Comparison of ENCODE assay signal across 8 mouse cellular contexts in genomic region chr7:35647101-35647698, GRCm38 (mm10). TPM values are rescaled to one million over a fixed set of nuclear protein-coding genes. Genes with fewer than 3 reads are reported as not detected.
DNase-seq lines count a peak whose midpoint lies in the region; ATAC-seq and TF ChIP-seq lines count a peak whose summit lies in the region.

TSS of gene Pdcd5 (minus strand) at chr7:35647521.

- peaks cover 35% of the 10 kb centered on the region for H3K36me3 ChIP-seq in heart, embryonic 12.5 days
- peaks cover 24% of the 10 kb centered on the region for H3K36me3 ChIP-seq in kidney, postnatal 0 days (ENCODE audit: insufficient read depth, low read length)
- H3K36me3 ChIP-seq in liver, embryonic 11.5 days (ENCODE audit: control insufficient read depth, insufficient read depth, low read length) = peaks cover 28% of the 10 kb centered on the region
- peaks cover 21% of the 10 kb centered on the region for H3K36me3 ChIP-seq in stomach, embryonic 14.5 days (ENCODE audit: control insufficient read depth, insufficient read depth, low read length)

- 0 out of 2 replicates have a peak, but pooled peaks cover 3% of the 10 kb centered on the region for H3K4me1 ChIP-seq in heart, embryonic 12.5 days (replicated peaks)
- no peaks in the 10 kb centered on the region for H3K4me1 ChIP-seq in kidney, postnatal 0 days (replicated peaks; ENCODE audit: insufficient read depth, low read length)
- peaks cover 2% of the 10 kb centered on the region; the same call in 1 of the 2 replicates for H3K4me1 ChIP-seq in liver, embryonic 11.5 days (replicated peaks; ENCODE audit: control insufficient read depth, insufficient read depth, low read length)
- H3K4me1 ChIP-seq in stomach, embryonic 14.5 days (ENCODE audit: control insufficient read depth, insufficient read depth, low read length) = 0 out of 2 replicates have a peak, but pooled peaks cover 5% of the 10 kb centered on the region

- WGBS in heart, embryonic 12.5 days = 0% methylated on average over 58 of the region's 64 CpGs
- 0% methylated on average over 64 of the region's 64 CpGs for WGBS in kidney, postnatal 0 days
- under 1% methylated on average over 62 of the region's 64 CpGs for WGBS in liver, embryonic 11.5 days
- under 1% methylated on average over 59 of the region's 64 CpGs for WGBS in stomach, embryonic 14.5 days

- no peaks in the 10 kb centered on the region for H3K9me3 ChIP-seq in heart, embryonic 12.5 days (replicated peaks)
- no peaks in the 10 kb centered on the region for H3K9me3 ChIP-seq in kidney, postnatal 0 days (replicated peaks; ENCODE audit: low read length)
- no peaks in the 10 kb centered on the region; the same call in 1 of the 2 replicates for H3K9me3 ChIP-seq in liver, embryonic 11.5 days (ENCODE audit: control insufficient read depth, low read length)
- H3K9me3 ChIP-seq in stomach, embryonic 14.5 days (ENCODE audit: control insufficient read depth, low read depth, low read length) = no peaks in the 10 kb centered on the region

- 0 out of 2 replicates have a peak, but pooled peaks have one; percentile 1 for TF ChIP-seq CTCF in kidney, postnatal 0 days (IDR thresholded peaks at IDR 0.05; ENCODE audit: low read depth)

- no peaks in the 10 kb centered on the region for H3K27me3 ChIP-seq in heart, embryonic 12.5 days (replicated peaks)
- H3K27me3 ChIP-seq in kidney, postnatal 0 days (ENCODE audit: insufficient read depth, low read length) = no peaks in the 10 kb centered on the region
- H3K27me3 ChIP-seq in liver, embryonic 11.5 days (replicated peaks; ENCODE audit: control insufficient read depth, insufficient read depth, low read length) = no peaks in the 10 kb centered on the region
- no peaks in the 10 kb centered on the region for H3K27me3 ChIP-seq in stomach, embryonic 14.5 days (ENCODE audit: control insufficient read depth, insufficient read depth, low read length)

- peak within 1 kb of the TSS; percentile 97 for H3K4me3 ChIP-seq in heart, embryonic 12.5 days
- H3K4me3 ChIP-seq in kidney, postnatal 0 days (replicated peaks; ENCODE audit: low read depth, low read length) = peak within 1 kb of the TSS; percentile 93
- peak within 1 kb of the TSS; percentile 97 for H3K4me3 ChIP-seq in liver, embryonic 11.5 days (ENCODE audit: low read depth, low read length)
- peak within 1 kb of the TSS; percentile 62 for H3K4me3 ChIP-seq in stomach, embryonic 14.5 days (ENCODE audit: low read depth, low read length)

- H3K9ac ChIP-seq in heart, embryonic 12.5 days = peak within 1 kb of the TSS; percentile 97
- H3K9ac ChIP-seq in kidney, postnatal 0 days (ENCODE audit: low read depth, low read length) = peak within 1 kb of the TSS; percentile 96
- H3K9ac ChIP-seq in liver, embryonic 11.5 days (ENCODE audit: low read depth, low read length) = peak within 1 kb of the TSS; percentile 94
- peak within 1 kb of the TSS; percentile 76 for H3K9ac ChIP-seq in stomach, embryonic 14.5 days (replicated peaks; ENCODE audit: low read depth, low read length)

- H3K27ac ChIP-seq in heart, embryonic 12.5 days (ENCODE audit: poor library complexity, severe bottlenecking) = peak within 1 kb of the TSS; percentile 86
- H3K27ac ChIP-seq in kidney, postnatal 0 days = peak within 1 kb of the TSS; percentile 81
- peak within 1 kb of the TSS; percentile 78 for H3K27ac ChIP-seq in liver, embryonic 11.5 days (ENCODE audit: low read depth, low read length)
- peak within 1 kb of the TSS; percentile 6; the same call in 1 of the 2 replicates for H3K27ac ChIP-seq in stomach, embryonic 14.5 days (ENCODE audit: low read length)

- H3K4me2 ChIP-seq in heart, embryonic 12.5 days = peak within 1 kb of the TSS; percentile 74
- peak within 1 kb of the TSS; percentile 84 for H3K4me2 ChIP-seq in kidney, postnatal 0 days (ENCODE audit: low read length)
- peak within 1 kb of the TSS; percentile 82 for H3K4me2 ChIP-seq in liver, embryonic 11.5 days
- peak within 1 kb of the TSS; percentile 53 for H3K4me2 ChIP-seq in stomach, embryonic 14.5 days (replicated peaks; ENCODE audit: low read depth, low read length)

- peak; percentile 97 for DNase-seq in CD4-positive helper T cell, adult 2 months (ENCODE audit: low read depth, low spot score)
- peak; percentile 93 for DNase-seq in brain, embryonic 18.5 days (ENCODE audit: low read depth, low spot score)
- peak; percentile 96 for DNase-seq in kidney, postnatal 0 days (ENCODE audit: low spot score)
- peak; percentile 96 for DNase-seq in liver, embryonic 11.5 days (ENCODE audit: low spot score)
- DNase-seq in naive thymus-derived CD4-positive, alpha-beta T cell, adult 2 months (ENCODE audit: low read depth) = peak; percentile 97

- ATAC-seq in erythroid progenitor cell, adult 5-6 weeks (replicated peaks; ENCODE audit: low FRiP score, poor library complexity, severe bottlenecking) = peak; percentile 78
- ATAC-seq in heart, embryonic 12.5 days (ENCODE audit: insufficient number of reproducible peaks, low FRiP score) = peak; percentile 88
- ATAC-seq in kidney, postnatal 0 days (replicated peaks; ENCODE audit: low FRiP score, low read depth) = peak; percentile 79
- ATAC-seq in liver, embryonic 11.5 days (replicated peaks; ENCODE audit: low FRiP score) = peak; percentile 88
- ATAC-seq in stomach, embryonic 14.5 days (ENCODE audit: insufficient number of reproducible peaks, insufficient read depth, low FRiP score, low read depth) = peak; percentile 91

RNA-seq across cellular contexts. Expression of gene Pdcd5, which starts in this region (rescaled TPM):
- total RNA-seq in erythroid progenitor cell, adult 5-6 weeks (2015; ENCODE audit: low replicate concordance) = 75.3 and 96.4 TPM in 2 replicates
- total RNA-seq in erythroid progenitor cell, adult 5-6 weeks (2017; ENCODE audit: low replicate concordance) = 31.2 TPM in 1 of 2 replicates, not detected in the other
- polyA plus RNA-seq in heart, embryonic 12.5 days (2016; fragmentation: Nextera tagmentation; extraction: Ambion mirVana) = 293 and 296 TPM in 2 replicates
- polyA plus RNA-seq in kidney, postnatal 0 days (2015; fragmentation: Nextera tagmentation; extraction: Ambion mirVana) = 213 and 233 TPM in 2 replicates
- polyA plus RNA-seq in liver, embryonic 11.5 days (2014; fragmentation: Nextera tagmentation; extraction: Ambion mirVana) = 284 and 301 TPM in 2 replicates
- 269 and 284 TPM in 2 replicates for polyA plus RNA-seq in stomach, embryonic 14.5 days (2014; fragmentation: Nextera tagmentation; extraction: Ambion mirVana)

Comparison
In these comparisons a context has a peak if more than half of its experiments do, and no peak if none do; other contexts are left out.
1. Peak in every context shown above with its lines: DNase-seq, ATAC-seq, H3K4me3 ChIP-seq and H3K27ac ChIP-seq.
2. H3K27ac ChIP-seq: peak in every context shown above with its lines; median percentile 86 in heart, embryonic 12.5 days; 81 in kidney, postnatal 0 days; 78 in liver, embryonic 11.5 days; 6 in stomach, embryonic 14.5 days.